Mouse (Mus musculus) right cerebral cortex, postnatal 4 days (tissue): ENCODE measurements around the gene Exosc1.
A peak's percentile ranks its signal among the peaks of the same experiment; 100 is the strongest.
"Not testable (repeated sequence)": the region's sequence is repeated elsewhere in the genome, so short reads cannot be mapped to it uniquely, and the experiment has no call there.

ENCODE experiments used
- DNase-seq: peaks from one replicate; pipeline ENCODE4 v3.0.0-alpha.2; 2022

The Exosc1 gene

DNA sequence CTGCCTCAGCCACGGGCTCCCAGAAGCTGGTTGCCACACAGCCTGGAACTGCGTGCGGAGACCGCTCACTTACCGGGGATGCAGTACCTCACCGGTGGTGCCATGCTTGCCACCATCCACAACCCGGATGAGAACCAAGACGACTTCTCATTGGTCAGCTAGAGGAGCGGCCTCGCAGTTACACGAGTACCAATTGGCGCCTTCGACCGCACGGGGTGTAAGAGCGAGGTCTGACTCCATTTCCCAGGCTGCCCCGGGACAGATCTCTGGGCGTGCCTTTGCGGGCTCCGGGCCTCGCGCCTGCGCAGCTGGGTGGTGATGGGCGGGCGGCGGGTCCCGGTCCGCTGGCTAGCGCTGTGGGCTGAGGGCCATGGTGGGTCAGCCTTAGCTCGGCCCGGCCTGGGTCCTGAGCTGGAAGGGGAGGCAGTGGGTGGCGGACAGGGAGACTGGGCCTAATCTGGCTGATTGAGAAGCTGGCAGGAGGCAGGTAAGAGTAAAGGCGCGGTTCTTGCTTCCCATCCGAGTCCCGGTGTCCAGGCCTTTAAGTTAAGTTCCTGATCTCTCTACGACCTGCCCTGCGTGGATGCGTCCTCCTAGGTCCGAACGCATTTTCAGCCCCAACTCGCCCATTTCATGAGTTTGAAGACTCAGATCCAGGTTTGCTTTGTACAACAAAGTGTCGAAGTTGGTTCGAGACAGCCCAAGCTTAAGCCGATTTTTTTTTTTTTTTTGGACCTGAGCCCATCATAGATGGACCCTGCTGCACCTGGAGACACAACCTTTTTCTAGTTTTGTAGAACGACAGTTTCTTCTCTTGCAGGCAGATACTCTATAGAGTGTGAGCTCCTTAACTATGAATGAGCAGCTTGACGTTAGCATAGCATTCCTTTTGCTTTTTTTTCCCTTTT is at the start of gene Exosc1, which contains the start of gene Zdhhc16:
Gene Exosc1 (minus strand): TSS at position 245 of the 908 bp plus-strand sequence.
Gene Zdhhc16 (plus strand): TSS at position 302 of the 908 bp plus-strand sequence.
- peak; percentile 95 for DNase-seq

DNA sequence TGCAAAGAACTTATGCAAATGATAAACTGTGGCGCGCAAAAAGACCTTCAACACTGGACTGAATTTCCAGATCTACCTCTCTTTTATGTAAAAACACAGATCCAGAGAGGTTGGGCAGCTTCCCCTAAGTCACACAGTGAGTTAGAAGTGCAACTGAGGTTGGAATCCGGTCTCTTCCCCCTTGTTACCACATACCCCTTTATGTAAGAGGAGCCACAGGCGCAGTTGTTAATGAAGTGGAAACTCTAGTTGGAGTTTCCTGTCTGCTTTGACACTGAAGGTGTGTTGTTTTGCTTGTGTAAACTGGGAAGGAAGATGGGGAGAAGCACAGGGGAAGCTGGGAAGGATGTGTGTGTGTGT is 49.5 kb upstream of the Exosc1 start:
- DNase-seq = no peak

DNA sequence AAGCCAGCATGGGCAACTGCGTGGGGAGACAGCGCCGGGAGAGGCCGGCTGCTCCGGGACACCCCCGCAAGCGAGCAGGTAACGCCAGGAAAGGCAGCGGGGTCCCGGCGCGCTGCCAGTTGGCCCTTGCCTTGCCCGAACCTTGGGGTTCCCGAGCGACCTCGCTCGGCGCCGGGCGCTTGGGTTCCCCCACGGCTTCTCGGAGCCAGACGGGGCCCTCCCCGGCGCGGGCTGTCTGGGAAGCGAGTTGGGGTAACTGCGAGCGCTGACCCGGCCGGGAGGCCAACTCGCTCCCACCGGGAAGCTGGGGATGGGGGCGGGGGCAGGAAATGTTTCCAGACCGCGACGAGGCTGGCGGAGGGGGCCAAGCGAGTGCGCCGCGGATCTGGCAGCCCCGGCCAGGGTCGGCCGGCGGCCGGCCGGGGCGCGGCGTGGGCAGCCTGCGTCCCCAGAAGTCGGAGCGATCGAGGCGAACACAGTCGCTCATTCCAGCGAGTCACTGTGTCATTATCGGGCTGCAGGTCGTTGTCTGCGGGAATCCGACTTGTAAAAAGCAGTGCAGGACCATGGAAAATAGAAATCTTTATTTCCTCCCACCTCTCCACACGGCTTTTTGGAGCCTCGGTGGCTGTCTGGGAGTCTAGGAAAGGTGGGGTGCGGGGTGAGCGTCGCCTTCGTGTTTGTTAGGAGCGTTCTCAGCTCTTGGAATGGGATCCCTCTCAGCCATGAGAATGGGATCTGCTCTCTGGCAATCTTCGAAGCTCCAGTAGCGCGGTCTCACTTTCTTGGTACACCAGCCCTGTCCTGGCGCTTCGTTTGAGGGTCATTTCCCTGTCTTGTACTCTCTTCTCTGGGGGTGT is 48.9 kb upstream of the Exosc1 start:
- DNase-seq = peak; percentile 53

DNA sequence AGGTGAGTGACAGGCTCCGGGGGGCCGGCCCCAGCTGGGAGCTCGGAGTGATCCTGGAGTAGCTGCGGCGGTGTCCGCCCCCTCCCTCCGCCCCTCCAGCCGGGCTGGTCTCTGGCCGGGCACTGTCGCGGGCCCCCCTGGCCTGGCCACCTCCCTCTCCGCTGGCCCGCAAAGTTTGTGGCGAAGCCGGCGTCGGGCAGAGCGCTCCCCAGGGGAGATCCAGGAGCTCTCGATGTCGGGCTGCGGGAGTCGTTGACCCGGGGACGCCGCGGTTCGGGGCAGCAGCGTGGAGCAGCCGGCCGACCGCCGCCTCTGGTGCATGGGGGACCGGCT is 48.3 kb upstream of the Exosc1 start, which contains the start of gene Ubtd1:
Gene Ubtd1 (plus strand): TSS at position 169 of the 333 bp plus-strand sequence.
- no peak for DNase-seq

DNA sequence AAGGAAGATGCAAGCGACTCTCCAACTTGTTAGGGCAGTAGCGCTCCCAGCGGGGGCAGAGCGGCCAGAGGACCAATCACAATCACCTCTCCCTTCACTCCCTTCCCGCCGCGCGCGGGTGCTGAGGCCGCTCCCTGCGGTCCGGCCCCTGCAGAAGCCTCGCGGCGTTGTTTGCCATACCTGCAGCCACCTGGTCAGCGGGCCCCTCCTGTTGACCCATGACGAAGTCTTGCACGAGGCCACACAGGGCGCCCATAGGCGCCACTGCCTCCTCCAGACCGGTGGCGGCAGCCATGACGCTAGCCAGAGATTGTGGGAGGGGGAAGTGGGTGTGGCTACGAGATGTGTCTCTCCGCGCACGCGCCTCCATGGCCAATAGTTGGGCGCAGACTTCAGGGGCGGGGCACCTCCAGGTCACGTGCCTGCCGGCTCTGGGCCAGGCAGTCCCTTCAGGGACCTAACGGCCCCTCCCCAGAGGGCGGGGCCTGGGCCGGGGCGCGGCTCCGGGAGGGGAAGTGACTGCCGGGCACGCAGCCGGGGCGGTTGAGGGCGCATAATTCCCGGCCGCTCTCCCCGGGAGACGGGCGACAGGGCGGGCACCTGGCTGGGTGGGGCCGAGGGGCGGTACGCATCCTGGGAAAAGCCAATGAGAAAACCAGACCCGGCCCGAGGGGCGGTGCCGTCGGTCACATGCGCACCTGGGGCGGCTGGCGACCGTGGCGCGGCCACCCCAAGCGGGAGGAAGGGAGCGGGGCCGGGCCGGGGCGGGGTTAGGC is 47.8 kb upstream of the Exosc1 start, which contains the start of gene Mms19:
Gene Mms19 (minus strand): TSS at position 339 of the 776 bp plus-strand sequence.
- peak; percentile 96 for DNase-seq

DNA sequence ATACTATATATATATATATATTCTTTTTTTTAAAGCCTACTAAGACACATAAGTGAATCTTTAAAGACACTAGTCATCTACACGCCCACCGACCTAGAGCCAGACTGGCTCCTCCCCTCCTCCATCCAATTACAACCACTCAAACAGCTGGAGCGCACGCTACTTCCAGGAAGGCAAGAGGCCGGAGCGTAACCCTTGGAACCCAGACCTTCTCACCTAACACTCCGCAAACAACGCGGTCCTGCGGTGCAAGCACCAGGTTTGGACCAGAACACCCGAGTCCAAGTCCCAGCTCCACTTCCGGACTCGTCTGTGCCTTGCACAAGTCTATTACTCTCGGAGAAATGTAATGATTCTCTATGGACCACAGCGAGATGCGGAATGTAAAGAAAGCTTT is 47.2 kb upstream of the Exosc1 start:
- no peak for DNase-seq

DNA sequence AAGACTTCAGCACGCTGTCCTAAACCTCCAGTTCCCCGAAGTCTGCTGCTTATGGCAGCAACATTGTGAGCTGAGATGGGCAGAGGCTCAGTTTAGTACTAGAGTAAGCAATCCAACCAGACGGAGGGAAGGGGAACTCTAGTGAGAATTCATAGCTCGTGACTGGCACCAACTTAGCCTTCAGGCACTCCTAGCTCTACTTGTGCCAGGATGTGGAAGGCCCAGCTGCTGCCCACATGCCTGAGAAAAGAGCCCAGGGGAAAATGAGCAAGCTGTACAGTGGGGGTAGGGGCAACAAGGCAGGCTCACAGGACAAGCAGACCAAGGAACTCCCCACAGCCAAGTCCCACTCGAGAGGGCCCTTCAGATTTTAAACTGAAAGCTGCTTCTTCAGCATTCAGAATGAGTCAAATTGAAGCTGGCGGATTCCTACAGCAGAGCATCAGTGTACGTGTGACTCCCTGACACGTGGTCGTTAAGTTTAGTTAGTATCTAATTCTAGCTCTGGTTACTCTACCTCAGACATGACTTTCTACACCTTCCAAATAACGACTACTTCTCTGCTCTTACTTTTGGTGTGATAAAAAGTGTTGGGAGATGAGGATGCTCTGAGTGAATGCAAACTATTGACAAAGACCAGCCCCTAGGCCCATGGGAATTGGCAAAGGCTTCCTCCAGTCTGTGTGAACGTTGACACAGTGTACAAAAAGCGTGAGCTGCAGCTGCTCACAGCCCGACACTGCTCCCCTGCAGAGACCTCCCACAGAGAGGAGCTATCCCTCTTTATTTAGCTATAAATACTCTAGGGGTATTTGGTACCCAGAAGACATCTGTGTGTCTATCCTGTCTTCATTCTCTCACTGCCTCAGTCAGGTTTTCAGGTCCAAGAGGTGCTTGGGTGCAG is 40.9 kb upstream of the Exosc1 start:
- no peak for DNase-seq

DNA sequence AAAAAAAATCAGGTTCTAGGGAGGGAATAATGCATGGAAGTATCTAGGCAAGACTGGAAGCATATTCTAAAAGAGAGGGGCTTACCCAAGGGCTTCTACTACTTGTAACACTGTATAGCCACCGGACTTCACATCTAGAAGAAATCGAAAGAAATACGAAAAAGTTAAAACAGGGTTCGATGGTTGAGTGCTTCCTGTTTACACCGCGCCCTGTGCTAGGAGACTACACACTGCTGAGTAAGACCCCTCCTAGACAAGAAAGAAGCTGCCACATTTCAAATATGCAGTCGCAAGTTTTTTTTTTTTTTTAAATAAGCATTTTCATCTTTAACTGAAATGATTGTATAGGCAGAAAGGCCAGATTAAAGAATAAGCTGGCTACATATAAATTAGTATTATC is 36.4 kb upstream of the Exosc1 start:
- DNase-seq = no peak

DNA sequence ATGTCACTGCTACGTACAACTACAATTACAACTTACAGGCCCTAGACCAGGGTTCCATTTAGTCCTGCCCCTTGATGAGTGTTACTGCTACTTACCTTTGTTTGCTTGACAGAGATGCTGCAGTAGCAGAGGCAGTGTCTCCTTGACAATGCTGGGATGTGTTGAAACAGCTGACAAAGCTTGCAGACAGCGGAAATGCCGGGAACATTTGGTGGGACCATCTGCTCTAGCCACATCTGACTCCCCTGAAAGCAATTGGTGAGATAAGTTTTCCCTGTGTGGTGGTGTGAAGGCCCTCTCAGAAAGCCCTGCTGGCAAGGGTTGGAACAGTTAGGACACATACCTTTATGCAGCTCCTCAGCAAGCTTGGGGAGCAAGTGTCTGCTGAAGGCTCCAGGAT is 20.4 kb upstream of the Exosc1 start:
- no peak for DNase-seq

DNA sequence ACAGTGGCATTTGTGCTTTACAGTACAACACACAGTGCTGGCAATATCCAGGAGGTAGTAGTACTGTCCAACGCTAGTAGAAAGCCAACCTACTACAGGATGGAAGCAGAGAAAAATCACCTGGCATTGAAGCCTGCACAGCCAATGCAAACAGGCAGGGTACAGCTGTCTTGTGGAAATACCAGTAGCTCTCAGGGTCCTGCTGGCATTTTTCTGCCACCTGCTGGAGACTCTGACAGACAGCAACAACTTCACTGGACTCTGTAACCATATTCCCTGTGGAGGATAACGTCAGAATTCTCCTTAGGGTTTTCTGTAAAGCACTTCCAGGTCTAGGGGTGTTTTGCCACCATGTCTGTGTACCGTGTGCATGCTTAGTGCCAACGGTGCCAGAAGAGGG is 19.1 kb upstream of the Exosc1 start:
- DNase-seq = no peak

DNA sequence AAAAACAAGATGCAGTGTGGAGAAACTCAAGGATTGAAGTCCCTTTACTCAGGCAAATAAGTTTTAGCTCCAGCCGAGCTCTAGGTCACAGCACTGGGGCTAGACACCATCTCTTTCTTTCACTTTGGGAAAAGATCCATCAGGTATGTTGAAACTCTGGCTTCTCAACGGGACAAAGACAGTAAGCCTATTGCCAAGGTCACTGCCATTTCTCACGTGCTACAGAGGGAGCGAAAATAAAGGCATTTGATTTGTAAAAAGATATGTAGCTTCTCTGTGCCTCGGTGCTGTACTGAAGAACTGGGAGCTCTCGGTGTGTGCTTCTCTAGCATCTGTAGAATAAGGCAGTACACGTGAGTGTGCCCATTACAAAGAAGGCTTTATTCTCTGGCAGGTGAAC is 10.6 kb upstream of the Exosc1 start:
- DNase-seq = no peak

DNA sequence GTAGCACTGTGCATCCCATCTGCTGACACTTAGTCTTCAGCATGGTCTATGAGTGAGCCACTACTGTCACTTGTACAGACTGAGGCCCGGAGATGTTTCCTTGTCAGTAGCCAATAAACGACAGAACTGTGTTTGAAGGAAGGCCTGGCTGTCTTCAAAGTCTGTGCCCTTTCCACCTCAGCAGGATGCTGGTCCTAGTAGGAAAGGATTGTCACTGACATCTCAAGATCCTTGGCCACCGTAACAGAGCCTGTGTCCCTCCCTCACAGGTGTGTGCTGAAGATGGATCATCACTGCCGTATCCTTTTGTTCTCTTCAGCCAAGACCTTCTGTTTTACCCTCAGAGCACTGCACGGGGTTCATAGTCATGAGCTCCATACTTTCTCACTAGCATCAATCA is 5.3 kb upstream of the Exosc1 start:
- DNase-seq = no peak

DNA sequence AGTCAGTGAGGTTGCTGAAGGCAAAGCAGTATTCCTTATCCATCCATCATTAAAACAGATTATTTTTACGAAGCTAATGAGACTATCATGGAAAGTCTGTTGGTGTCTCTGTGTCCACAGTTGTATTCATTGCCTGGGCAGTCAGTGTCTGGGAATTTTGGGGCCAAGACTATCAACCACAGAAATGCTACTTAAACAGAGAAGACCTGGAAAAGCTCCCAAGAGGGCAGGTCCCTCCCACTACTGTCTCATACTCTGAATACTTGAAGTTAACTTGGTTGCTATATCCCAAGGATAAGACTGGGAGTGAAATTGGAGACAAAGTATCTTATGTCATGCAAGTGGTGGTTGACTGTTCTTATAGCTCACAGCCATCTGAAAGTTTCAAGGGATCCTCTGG is 2.7 kb upstream of the Exosc1 start:
- no peak for DNase-seq

DNA sequence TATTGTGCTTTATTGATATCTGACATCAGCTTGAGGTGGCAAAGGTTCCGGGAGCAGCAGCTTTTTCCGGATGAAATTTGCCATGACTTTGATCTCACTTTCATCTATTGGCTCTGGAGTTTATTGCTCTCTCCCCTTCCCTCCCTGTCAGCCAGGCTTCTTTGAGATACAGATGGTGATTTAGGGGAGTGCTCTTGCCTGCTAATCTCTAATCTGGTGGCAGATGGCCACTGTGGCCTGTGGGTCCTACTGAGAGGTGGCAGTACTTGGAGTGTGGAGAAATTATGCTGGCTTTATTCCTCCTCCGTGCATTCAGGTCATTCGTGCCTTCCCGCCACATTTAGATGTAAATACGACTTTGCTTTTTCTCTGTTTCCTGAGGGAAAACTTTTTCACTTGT is 901 bp upstream of the Exosc1 start:
- DNase-seq = no peak

DNA sequence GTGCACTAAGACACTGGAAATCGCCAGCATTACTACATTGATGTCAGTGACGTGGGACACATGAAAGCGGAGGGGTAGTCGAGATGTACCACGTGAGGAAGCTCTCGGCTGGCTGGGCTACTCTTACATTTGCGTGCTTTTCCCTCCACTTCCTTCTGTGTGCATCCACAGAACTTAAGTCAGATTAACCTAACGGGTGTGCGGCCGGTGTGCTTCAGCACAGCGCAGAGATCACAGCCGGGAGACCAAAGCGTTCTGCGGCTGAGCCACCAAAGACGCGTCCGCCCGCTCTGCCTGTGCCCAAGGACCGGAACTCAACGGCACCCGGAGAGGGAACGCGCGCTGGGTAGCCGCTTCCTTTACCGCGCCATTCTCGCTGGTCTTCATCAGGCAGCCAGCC is 537 bp downstream of the Exosc1 start:
- DNase-seq = no peak

DNA sequence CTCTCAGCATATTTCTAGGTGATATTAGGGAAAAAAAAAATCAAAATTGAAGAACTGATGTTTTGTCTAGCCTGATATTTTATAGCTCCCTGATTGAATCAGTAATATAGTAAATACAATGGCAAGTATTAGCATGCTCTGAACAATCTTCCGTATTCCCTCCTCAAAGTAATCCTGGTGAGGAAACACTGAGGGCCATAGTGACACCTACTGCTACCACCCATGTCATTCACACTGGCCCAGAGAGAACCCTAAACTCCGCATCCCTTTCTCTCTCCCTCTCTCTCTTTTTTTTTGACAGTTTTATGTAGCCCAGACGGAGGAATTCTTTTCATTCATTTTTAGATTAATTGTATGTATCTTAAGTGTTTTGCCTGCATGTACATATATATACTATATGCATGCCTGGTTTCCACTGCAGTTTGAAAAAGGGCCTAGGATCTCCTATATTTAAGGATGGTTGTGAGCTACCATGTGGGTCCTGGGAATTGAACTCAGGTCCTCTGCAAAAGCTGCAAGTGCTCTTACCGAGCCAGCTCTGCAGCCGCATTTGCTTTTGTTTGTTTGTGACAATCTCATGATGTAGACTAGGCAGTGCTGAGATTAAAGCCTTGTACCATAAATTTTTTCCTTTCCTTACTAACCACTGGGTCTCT is 12.7 kb downstream of the Exosc1 start:
- DNase-seq = no peak

DNA sequence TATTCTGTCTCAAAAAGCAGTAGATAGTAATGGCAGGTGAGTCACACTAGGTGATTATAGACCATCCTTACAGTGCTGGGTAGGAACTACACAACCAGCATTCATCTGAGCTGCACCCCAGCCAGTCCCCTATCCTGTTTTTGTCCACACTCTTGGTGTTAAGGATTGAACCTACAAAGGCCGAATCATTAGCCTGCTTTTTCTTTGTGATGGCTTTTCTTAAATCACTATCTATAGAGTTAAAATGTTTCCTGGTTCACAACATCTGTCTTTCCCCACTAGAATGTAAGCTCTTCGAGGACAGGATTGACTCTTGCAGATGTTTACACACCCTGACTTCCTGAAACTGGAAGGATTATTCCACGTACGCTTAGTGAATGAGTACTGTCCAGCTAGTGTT is 13.8 kb downstream of the Exosc1 start:
- DNase-seq = no peak

DNA sequence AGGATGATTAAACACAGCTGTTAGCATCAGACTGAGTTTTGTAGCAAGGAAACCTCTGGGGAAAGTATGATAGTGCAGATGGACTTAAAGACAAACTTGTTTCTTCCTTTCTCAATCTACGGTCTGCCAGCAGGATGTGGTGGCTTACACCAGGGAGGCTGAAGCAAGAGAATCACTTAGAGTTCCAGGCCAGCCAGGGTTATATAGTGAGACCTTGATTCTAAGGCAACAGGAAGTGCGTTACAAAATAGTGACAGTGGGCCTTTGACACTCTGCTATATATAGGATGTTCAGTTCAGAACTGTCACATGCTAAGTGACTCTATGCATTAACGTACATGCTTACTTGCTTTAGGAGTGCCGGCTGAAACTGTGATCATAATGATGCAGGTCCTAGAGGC is 16.4 kb downstream of the Exosc1 start:
- DNase-seq = no peak

DNA sequence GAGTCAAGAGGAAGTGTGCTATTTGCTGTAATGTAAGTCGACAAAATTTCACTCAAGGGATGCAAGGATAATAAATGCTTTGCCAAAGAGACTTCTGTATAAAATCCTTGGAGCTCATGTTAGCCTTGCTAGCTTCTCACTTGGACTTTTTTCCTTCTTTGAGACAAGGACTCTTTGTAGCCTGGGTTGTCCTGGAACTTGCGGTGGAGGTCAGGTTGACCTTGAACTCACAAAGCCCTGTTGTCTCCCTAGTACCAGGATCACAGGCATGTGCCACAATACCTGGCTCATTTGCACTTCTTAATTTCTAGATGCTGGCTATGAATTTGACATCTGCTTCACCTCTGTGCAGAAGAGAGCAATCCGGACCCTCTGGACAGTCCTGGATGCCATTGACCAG is 17.9 kb downstream of the Exosc1 start:
- DNase-seq = no peak

DNA sequence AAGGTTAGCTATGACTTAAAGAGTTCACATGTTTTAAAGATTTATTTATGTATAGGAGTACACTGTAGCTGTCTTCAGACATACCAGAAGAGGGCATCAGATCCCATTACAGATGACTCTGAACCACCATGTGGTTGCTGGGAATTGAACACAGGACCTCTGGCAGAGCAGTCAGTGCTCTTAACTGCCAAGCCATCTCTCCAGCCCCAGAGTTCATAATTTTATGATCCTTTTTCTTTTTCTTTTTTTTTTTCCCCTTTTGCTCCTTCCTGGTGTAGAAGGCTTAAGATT is 18.7 kb downstream of the Exosc1 start:
- not testable (repeated sequence) for DNase-seq

DNA sequence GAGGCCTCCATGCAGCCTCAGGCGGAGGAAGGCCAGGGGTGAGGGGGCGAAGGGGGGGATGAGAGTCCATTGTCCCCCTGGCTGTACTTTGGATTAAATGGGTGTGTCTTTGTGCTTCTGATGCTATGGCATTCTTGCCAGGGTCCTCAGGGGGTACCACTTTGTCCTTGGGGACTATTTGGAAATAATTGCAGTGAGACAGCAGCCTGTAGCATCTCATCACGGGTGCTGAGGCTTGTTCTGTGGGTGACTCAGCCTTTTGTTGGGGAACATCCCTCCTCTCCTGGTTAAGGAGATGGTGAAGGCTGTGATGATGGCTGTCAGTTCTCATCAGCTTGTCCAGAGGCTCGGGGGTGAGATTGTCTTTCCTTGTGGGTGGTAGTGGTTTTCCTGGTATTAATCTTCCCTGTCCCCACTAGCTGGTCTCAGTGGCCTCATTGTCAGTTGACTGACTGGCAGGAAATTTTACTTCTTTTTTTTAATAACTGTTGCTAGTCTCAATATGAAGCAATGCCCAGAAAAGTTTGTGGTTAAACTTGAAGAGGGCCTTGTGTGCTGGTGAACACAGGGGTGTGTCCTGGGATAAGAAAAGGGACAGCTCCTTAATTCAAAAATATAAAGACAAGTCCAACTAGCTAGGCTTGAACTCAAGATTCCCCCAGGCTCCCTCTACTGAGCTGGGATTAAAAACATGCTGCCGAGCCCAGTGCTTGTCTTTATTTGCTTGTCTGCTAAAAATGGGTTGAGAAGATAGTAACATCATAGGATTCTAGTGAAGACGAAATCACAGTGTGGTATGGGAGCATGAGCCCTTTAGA is 19.2 kb downstream of the Exosc1 start:
- DNase-seq = no peak
